Mouse (Mus musculus): ENCODE data around the gene Gm28308. TPM values are rescaled to one million over a fixed set of nuclear protein-coding genes. Genes with fewer than 3 reads are reported as not detected.

The Gm28308 gene
- polyA plus RNA-seq, 2 experiments from 2014 or later, result not detected

GRCm38 (mm10) chr6:52182793-52183192 lies 30.3 kb downstream of the Gm28308 start:
- no peak for ATAC-seq

- no peak for ATAC-seq
These were observed 31.1 kb downstream of the Gm28308 start for GRCm38 (mm10) chr6:52182030-52182429.

DNA sequence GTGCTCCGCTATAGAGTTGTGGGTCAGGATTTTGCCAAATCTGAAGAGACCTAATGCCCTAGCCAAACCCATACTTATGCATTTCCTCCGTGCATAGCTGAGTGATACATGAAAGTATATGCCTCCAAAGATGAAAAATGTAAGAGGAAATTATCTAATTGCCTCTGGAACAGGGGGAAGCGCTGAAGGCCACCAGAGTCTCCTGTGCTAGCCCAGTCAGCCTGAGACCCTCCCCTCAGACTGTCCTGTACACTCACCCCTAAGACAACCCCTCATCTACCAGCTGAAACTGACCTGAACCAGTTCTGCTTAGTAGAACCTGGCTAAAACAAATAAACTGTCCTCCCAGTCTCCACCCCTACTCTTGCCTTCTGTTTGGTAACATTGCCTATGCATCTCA lies 32.4 kb downstream of the Gm28308 start:
- no peak for ATAC-seq

GRCm38 (mm10) chr6:52180213-52180710 lies 32.9 kb downstream of the Gm28308 start:
- no peak for ATAC-seq

DNA sequence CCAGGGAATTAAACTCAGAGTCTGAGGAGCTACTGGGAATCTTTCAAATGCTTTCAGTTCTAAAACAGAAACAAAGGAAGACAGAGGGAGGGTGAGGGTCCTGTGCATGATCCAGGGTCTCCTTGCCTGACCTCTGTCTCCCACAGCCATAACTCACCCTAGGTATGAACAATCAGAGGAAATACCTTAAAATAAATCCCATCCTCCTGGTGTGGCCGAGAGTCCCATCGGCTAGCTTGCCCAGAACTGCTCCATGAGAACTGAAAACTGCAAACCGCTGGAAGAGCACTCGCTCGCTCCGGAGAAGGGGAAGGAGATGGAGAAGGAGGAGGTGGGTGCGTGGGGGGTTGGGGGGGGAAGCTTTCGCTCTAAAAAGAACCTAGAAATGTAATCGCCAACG lies 33.4 kb downstream of the Gm28308 start:
- ATAC-seq, result no peak

- no peak for ATAC-seq
These were observed 34.0 kb downstream of the Gm28308 start for GRCm38 (mm10) chr6:52178918-52179665.

DNA sequence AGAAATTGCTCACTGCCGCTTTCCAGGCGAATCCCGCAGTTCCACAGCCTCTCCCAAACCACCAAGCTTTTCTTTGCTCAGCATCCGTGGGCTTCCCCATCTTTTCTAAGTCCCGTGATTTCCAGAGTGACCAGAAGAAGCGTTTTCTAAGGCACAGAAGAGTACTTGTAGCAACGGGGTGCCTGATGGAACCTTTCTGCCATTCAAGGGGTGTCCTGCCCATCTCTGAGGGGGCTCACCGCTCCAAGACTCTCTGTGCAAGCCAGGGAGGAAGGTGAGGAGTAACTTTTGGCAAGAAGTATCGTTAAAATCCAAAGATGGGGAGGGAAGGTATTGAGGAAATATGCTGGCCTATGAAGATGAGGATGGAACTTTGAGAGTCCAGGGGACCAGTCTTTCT lies 35.3 kb downstream of the Gm28308 start:
- no peak for ATAC-seq

GRCm38 (mm10) chr6:52177061-52177735 lies 35.9 kb downstream of the Gm28308 start, which contains the start of gene 5730596B20Rik:
Gene 5730596B20Rik, plus strand, starts transcription at chr6:52177498.
- no peak for ATAC-seq

DNA sequence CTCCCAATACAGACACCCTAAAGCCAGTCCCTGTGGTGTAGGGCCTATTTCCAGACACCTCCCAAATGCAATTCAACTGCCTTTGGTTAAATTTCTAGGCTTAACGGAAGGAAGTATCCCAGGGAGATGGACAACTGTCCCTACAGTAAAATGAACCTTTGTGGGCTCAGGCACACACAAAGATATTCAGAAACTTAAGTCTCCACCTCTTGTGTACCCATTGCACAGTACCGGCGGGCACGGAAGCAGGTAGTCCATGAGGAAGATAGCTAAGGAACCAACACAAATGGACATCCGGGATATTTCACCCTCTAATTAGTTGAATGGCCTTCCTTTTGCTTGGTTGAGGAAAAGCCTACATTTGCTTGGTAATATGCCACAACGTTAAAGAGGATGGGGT lies 36.7 kb downstream of the Gm28308 start:
- no peak for ATAC-seq

- no peak for ATAC-seq
These were observed 37.3 kb downstream of the Gm28308 start for GRCm38 (mm10) chr6:52175864-52176263.

DNA sequence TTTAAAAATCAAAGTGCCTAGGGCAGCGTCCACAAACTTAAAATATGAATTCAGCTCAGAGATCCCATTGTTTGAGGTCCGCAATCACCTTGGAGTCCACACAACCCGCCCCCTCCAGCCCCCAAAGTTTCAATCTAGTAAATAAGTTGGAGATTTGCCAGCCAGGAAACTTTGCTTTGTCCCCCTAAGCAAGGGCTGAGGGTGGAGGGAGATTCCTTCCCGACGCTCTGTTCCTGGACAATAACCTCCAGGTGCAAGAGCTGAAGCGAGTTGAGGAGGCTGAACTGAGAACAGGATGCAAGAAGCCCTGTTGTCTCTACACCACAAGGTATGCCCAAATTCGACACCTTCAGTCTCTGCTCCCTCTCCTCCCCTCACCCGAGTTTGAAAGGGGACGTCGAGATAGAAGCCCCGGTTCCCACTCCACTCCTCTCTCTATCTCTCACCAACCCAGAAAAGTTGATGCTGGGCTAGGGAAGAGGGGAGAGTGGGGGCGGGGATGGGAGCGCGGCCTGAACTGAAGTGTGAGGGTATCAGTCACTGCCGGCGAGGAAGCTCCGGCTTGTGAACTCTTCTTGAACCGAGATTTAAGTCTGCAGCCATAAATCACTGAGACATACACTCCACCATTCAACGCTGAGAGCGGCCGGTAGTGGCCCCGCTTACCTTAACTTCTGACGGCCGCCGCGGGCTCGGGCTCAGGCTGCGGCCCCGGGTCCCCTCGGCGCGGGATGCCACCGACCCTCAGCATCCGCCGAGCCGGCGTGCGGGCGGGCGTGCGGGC lies 38.0 kb downstream of the Gm28308 start:
- no peak for ATAC-seq

DNA sequence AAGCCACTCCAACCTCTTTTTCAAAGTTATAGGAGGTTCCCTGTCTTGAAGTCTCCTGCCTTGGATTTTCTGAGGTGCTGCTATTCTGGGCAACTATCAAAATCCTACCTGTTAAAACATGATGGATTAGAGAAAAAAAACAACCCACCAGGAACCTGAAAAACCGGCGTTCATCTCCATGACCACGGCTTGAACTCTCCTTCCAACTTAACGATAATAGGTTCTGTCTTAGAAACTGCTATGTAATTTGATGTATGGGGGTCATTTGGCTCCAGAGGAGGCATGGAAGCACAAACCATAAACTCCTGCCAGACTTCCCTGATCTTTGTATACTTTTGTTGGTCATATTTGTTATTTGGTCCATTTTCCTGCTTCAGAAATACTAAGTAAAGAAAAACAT lies 39.5 kb downstream of the Gm28308 start:
- no peak for ATAC-seq

GRCm38 (mm10) chr6:52172501-52172900 lies 40.6 kb downstream of the Gm28308 start:
- ATAC-seq, result no peak

DNA sequence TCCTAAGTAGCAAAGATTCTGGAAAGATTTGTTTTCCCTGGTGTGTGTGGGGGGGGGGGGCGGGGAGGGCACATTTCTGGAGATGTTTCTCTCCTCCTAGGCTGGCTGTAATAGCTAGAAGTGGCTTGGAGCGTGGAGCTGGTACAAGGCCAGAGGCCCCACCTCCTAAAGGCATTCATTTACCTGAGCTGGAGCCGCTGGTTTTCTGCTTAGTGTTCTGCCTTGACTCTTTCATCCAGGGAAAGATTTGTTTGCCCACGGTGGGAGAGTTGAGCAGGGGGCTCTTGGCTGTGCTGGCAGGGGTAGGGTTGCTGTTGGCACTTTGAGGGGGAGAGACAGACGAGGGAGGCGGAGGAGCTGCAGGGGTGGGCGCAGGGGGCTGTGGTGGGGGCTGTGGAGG lies 41.2 kb downstream of the Gm28308 start:
- ATAC-seq, result no peak

GRCm38 (mm10) chr6:52171331-52171730 lies 41.8 kb downstream of the Gm28308 start:
- no peak for ATAC-seq

DNA sequence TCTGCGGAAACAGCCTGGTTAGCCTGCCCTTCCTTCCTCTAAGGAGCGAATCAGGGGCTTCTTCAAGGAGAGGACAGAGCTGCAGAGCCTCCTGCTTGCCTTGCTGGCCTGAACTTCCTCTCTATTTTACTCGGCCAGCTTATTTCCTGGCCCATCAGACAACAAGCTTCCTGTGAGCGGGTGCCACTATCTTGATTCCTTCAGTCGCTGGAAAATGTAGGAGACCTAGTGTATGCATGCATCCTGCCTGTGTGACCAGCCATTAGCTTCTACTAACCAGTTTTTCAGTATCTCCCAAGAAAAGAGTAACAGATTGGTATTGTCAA lies 42.3 kb downstream of the Gm28308 start:
- ATAC-seq, result no peak

- ATAC-seq, result no peak
These were observed 42.8 kb downstream of the Gm28308 start for GRCm38 (mm10) chr6:52170166-52170897.

DNA sequence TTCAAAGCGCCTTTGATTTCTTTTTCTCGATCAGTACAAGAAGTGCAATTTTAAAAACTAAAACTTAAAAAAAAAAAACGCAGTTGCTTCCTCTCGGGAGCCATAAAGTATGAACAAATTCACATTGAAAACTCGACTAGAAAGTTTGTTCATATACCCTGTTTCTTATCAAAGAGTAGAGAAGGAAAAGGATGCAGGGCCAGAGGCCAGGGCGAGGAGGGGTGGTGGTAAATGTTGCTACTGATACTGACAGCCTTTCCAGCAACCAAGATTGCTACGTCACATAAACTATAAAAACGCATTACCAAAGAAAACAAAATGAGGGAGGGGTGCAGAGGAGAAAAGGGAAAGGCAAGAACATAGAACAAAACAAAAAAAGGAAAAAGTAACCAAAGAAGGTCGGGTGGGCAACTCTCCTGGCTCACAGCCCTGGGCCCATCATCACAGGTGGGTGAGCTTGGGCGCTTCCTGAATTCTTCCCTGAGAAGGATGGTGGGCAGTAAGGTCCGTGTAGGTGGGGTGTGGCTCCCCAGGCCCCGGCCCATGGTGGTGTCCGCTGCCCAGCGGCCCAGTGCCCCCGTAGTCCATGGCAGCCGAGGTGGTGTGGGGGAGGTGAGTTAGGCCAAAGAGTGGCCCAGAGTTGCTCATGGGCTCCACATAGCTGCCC lies 43.5 kb downstream of the Gm28308 start:
- ATAC-seq, result no peak

GRCm38 (mm10) chr6:52168191-52169055 lies 44.7 kb downstream of the Gm28308 start:
- no peak for ATAC-seq

- ATAC-seq, result no peak
These were observed 45.4 kb downstream of the Gm28308 start for GRCm38 (mm10) chr6:52167736-52168161.

DNA sequence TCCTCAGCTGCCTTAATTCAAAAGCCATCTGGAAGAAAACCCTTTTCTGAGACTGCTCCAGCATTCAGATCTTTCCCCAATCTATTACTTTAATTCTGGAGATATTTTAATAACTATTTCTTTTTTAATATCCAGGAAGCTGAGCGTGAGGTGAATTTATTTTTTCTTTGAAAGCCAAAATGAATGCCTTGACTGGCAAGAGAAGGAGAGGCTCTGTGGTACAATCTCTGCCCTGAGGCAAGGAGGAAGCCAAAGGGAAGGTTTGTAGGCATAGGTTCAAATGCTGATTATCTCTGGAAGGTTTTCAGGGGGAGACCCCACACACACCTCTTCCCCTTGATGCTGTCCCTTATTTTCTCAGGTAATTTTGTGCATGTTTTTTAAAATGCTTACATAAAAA lies 46.0 kb downstream of the Gm28308 start:
- ATAC-seq, result no peak
